Mouse (Mus musculus) intestine, embryonic 16.5 days (tissue): ENCODE measurements around the gene Adamtsl1. TPM values are rescaled to one million over a fixed set of nuclear protein-coding genes. Genes with fewer than 3 reads are reported as not detected.
A peak's percentile ranks its signal among the peaks of the same experiment; 100 is the strongest.

Source experiments
- ATAC-seq: fragments of 200-750 bp; cut with Nextera tagmentation; 2 replicates; pipeline ENCODE4 v1.8.0; 2017; ENCODE audit warnings: moderate TSS enrichment, moderate library complexity
- H3K27ac ChIP-seq: fragments of 300-500 bp; sonication (generic); 2 replicates; pipeline ENCODE4 v1.5.1; 2014; ENCODE audit warnings: mild to moderate bottlenecking, low read length
- H3K27me3 ChIP-seq: fragments of 300-500 bp; sonication (generic); replicated peaks from 2 replicates; pipeline ENCODE4 v1.6.1; 2014; ENCODE audit warnings: low read length, control low read depth, mixed read lengths; ENCODE audit not compliant: control insufficient read depth, insufficient read depth
- H3K36me3 ChIP-seq: fragments of 300-500 bp; sonication (generic); 2 replicates; pipeline ENCODE4 v1.6.1; 2014; ENCODE audit warnings: low read length, control low read depth; ENCODE audit not compliant: control insufficient read depth, insufficient read depth
- H3K4me1 ChIP-seq: fragments of 300-500 bp; sonication (generic); 2 replicates; pipeline ENCODE4 v1.6.1; 2014; ENCODE audit warnings: low read length, control low read depth, mixed read lengths; ENCODE audit not compliant: control insufficient read depth, insufficient read depth
- H3K4me2 ChIP-seq: fragments of 300-500 bp; sonication (generic); 2 replicates; pipeline ENCODE4 v1.6.1; 2014; ENCODE audit warnings: low read depth, low read length, control low read depth
- H3K4me3 ChIP-seq: fragments of 300-500 bp; sonication (generic); 2 replicates; pipeline ENCODE4 v1.5.1; 2014; ENCODE audit warnings: mild to moderate bottlenecking, low read length
- H3K9ac ChIP-seq: fragments of 300-500 bp; sonication (generic); 2 replicates; pipeline ENCODE4 v1.6.1; 2014; ENCODE audit warnings: low read depth, low read length
- H3K9me3 ChIP-seq: fragments of 300-500 bp; sonication (generic); 2 replicates; pipeline ENCODE4 v1.6.1; 2016; ENCODE audit warnings: low read length, control low read depth; ENCODE audit not compliant: control insufficient read depth
- WGBS: fragments of 180-500 bp; shearing (Covaris S2); extraction: QIAGEN DNeasy Blood & Tissue Kit; methylation state at CpG from one replicate; pipeline ENCODE4 v1.1.7; 2014; 5-methylcytosine and 5-hydroxymethylcytosine counted together
- polyA plus RNA-seq: library from polyadenylated mRNA; unstranded; fragments of >200 nt; fragmentation: Nextera tagmentation; extraction: Ambion mirVana; gene quantifications from 2 replicates; pipeline ENCODE4 v1.2.1, GENCODE M21; 2015

Adamtsl1 gene
- polyA plus RNA-seq, 1 experiment from 2014 or later, result 6.6 TPM

DNA sequence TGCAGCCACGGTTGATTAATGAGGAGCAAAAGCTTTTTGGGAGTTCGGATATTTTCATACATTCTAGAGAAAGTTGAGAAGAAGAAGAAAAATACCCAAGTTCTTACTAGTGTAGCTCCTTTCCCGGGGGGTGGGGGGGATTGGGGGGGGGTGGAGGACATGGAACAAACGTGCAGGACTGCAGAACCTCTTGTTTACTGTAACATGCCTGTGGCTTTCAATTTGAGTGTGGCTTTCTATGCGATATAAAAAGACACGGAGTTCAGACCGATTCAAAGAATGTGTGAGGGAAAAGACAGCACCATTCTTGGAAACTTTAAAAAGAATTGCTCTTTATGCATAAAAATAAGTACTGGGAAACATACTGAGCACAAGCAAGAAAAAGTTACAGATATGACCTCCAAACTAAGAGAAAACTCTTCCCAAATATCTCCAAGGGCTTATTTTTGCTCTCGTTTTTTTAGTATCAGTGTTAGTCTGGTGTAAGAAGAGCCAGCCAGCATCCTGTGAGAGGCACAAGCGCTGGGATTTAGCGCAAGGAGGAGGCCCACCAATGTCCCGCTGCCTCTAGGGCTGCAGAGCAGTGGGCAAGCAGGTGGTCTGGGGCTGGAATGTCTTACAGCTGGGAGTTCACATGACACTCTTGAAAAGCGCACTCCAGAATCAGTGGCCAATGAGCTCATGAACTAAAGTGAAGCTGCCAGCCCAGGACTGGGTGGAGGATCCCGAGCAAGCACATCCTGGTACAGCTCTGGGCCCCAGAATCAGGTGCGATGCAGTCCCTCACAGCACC lies 762.2 kb downstream of the Adamtsl1 start:
- H3K4me3 ChIP-seq, result no peak overlapping the region
- no peaks in the 10 kb centered on the region for H3K9me3 ChIP-seq
- H3K4me1 ChIP-seq, result peaks cover 5% of the 10 kb centered on the region; the same call in 1 of the 2 replicates
- ATAC-seq, result no peak
- WGBS, result 53% methylated on average over 14 of the region's 14 CpGs
- peak overlapping the region; percentile 18; the same call in 1 of the 2 replicates for H3K27ac ChIP-seq
- no peaks in the 10 kb centered on the region for H3K27me3 ChIP-seq
- no peak overlapping the region for H3K4me2 ChIP-seq
- no peak overlapping the region for H3K9ac ChIP-seq
- H3K36me3 ChIP-seq, result no peaks in the 10 kb centered on the region

GRCm38 (mm10) chr4:86278546-86278945 lies 764.6 kb downstream of the Adamtsl1 start:
- WGBS, result 36% methylated on average over 5 of the region's 5 CpGs
- Histone ChIP-seq H3K36me3 (no peaks in the 10 kb centered on the region), H3K9me3 (no peaks in the 10 kb centered on the region), H3K4me3 (no peak overlapping the region), H3K4me1 (peaks cover 5% of the 10 kb centered on the region; the same call in 1 of the 2 replicates), H3K4me2 (no peak overlapping the region), H3K27me3 (no peaks in the 10 kb centered on the region), H3K27ac (no peak overlapping the region), H3K9ac (no peak overlapping the region)
- ATAC-seq, result no peak

DNA sequence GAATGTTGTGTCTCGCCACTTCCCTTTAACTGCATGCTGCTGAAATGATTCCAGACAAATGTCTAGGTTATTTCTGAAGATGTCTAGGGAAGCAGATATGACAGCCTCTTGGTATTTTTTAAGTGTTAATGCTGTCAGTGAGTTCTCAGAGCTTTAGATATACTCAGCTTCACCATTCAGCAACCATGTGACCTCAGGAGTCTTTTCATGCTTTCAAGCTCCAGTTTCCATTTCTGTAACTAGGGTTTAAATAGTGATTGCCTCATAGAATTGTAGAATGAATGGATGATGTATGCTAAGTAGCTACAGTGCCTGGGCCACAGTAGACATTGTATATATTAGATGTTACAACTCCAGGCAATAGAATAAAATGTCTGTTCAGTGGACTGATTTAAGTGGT lies 772.6 kb downstream of the Adamtsl1 start:
- Histone ChIP-seq H3K9me3 (no peaks in the 10 kb centered on the region), H3K4me3 (no peak overlapping the region), H3K27me3 (no peaks in the 10 kb centered on the region), H3K4me2 (no peak overlapping the region), H3K9ac (no peak overlapping the region), H3K36me3 (no peaks in the 10 kb centered on the region), H3K4me1 (no peaks in the 10 kb centered on the region), H3K27ac (no peak overlapping the region)
- 74% methylated on average over 1 of the region's 1 CpGs for WGBS
- no peak for ATAC-seq

DNA sequence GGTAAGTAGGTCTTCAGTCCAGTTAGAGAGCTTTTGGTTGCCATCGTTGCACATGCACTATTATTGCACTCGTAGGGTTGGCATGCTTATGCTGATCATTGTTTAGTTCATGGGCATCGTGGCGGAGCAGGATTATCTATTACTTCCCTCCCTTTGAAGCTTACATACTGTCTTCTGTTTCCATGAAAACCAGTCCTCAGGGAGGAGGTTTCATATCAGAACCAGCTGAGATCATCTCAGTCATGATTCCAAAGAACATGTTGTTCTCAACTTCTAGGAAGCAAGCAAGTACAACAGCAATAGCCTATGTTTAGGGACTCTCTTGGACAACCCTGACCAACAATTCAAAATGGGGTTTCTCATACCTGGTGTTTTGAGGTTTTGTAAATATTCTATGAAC lies 774.3 kb downstream of the Adamtsl1 start:
- Histone ChIP-seq H3K4me3 (no peak overlapping the region), H3K27me3 (no peaks in the 10 kb centered on the region), H3K27ac (no peak overlapping the region), H3K36me3 (no peaks in the 10 kb centered on the region), H3K9me3 (no peaks in the 10 kb centered on the region), H3K9ac (no peak overlapping the region), H3K4me2 (no peak overlapping the region), H3K4me1 (no peaks in the 10 kb centered on the region)
- ATAC-seq, result no peak
- WGBS, result 91% methylated on average over 4 of the region's 4 CpGs

GRCm38 (mm10) chr4:86289511-86290273 lies 775.7 kb downstream of the Adamtsl1 start:
- Histone ChIP-seq H3K9ac (no peak overlapping the region), H3K9me3 (no peaks in the 10 kb centered on the region), H3K4me3 (no peak overlapping the region), H3K4me1 (no peaks in the 10 kb centered on the region), H3K27ac (no peak overlapping the region), H3K4me2 (no peak overlapping the region), H3K36me3 (no peaks in the 10 kb centered on the region), H3K27me3 (no peaks in the 10 kb centered on the region)
- WGBS, result 76% methylated on average over 12 of the region's 12 CpGs
- no peak for ATAC-seq

DNA sequence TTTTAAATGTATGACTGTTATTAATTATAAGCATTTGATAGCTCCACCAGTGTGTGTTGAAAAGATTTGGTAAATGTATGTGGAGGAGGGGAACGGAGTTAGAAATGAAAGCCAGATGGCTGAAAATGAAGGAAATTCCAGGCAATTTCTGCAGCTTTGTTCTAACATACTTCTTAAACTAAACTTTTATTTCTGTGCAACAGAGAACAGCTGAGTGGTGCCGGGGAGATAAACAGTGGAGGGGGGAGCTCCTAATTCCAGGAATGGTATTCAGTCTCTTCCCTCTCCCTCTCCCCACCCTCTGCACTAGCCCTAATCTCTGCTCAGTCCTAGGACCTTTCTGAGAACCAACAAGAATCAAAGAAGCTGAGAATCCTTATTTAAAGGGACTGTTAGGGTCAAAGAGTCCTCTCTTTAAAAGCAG lies 780.9 kb downstream of the Adamtsl1 start:
- H3K4me3 ChIP-seq, result no peak overlapping the region
- H3K9ac ChIP-seq, result no peak overlapping the region
- ATAC-seq, result peak; percentile 70
- no peaks in the 10 kb centered on the region for H3K36me3 ChIP-seq
- H3K9me3 ChIP-seq, result no peaks in the 10 kb centered on the region
- no peaks in the 10 kb centered on the region for H3K27me3 ChIP-seq
- H3K27ac ChIP-seq, result no peak overlapping the region
- no peak overlapping the region for H3K4me2 ChIP-seq
- peaks cover 5% of the 10 kb centered on the region; the same call in 1 of the 2 replicates for H3K4me1 ChIP-seq
- WGBS, result 45% methylated on average over 2 of the region's 2 CpGs

DNA sequence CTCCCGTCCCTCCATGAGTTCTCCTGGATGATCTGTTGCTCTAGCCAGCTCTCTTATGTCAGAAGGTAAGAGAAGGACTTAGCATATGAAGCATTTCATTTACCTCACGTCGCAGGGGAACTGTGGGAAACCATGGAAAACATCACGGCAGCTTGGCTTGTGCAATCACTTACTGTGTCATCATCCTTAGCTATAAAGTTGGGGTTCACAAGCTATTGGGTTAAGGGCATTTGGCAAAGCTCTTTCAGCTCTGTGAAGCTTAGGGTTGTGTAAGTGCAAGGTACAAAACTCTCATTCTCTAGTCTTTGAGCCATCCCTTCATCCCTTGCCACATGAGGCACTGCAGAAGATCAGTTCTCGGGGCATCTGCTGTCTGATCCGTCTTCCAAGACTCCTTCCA lies 787.5 kb downstream of the Adamtsl1 start:
- ATAC-seq, result no peak
- H3K9ac ChIP-seq, result no peak overlapping the region
- H3K36me3 ChIP-seq, result no peaks in the 10 kb centered on the region
- H3K4me3 ChIP-seq, result no peak overlapping the region
- H3K4me1 ChIP-seq, result no peaks in the 10 kb centered on the region
- H3K9me3 ChIP-seq, result no peaks in the 10 kb centered on the region
- no peak overlapping the region for H3K27ac ChIP-seq
- no peak overlapping the region for H3K4me2 ChIP-seq
- H3K27me3 ChIP-seq, result no peaks in the 10 kb centered on the region
- WGBS, result 82% methylated on average over 6 of the region's 6 CpGs

GRCm38 (mm10) chr4:86302095-86302494 lies 788.1 kb downstream of the Adamtsl1 start:
- no peak for ATAC-seq
- 61% methylated on average over 4 of the region's 4 CpGs for WGBS

DNA sequence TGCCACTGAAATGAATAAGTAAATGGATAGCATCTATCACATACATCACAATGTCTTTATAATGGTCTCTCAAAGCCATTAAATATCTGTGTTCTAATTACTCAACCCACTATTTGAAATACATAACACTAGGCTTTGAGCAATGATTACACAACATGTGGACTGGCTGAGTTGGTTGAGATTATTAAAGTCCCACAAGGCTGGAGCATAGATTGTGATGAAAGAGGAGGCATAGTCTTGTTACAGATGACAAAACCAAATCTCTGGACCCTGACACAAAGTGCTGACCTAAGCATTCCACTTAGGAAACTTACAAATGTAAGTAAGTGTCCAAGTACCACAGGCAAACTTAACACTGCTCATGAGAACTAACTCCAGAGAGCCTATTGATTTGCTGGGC lies 792.8 kb downstream of the Adamtsl1 start:
- ATAC-seq, result no peak
- Histone ChIP-seq H3K36me3 (no peaks in the 10 kb centered on the region), H3K9ac (no peak overlapping the region), H3K27ac (no peak overlapping the region), H3K4me3 (no peak overlapping the region), H3K9me3 (no peaks in the 10 kb centered on the region), H3K27me3 (no peaks in the 10 kb centered on the region), H3K4me1 (0 out of 2 replicates have a peak, but pooled peaks cover 2% of the 10 kb centered on the region), H3K4me2 (no peak overlapping the region)

More at GRCm38 (mm10) chr4:86302095-86302494, 788.1 kb downstream of the Adamtsl1 start:
- Histone ChIP-seq H3K4me3 (no peak overlapping the region), H3K4me1 (no peaks in the 10 kb centered on the region), H3K9ac (no peak overlapping the region), H3K36me3 (no peaks in the 10 kb centered on the region), H3K27me3 (no peaks in the 10 kb centered on the region), H3K9me3 (no peaks in the 10 kb centered on the region), H3K4me2 (no peak overlapping the region), H3K27ac (no peak overlapping the region)
